Mouse (Mus musculus) left cerebral cortex, postnatal 25 days (tissue): ENCODE measurements at regions not wholly inside any gene's neighbourhood (a gene's known extent, or its start where the extent isn't known, plus 50 kb on each side); places are given as distances from the start of the nearest gene placed in this dataset.

Experiments
- DNase-seq, 2 experiments: peaks; one replicate each; pipeline ENCODE4 v3.0.0; 2022; ENCODE audit warnings: low spot score in 2 of 2, mixed read lengths in 1 of 2
- intact Hi-C: fragments of 180-260 bp; cut with DNase I; formaldehyde crosslinking; loops from one replicate; pipeline ENCODE4 v1.15.1; 2025

- intact Hi-C loops = no loop called here
- DNase-seq = no peak
Measured at GRCm38 (mm10) chrX:106985684-106986083, 65.3 kb downstream of the Lpar4 start.

GRCm38 (mm10) chrX:106986794-106987193 lies 66.4 kb downstream of the Lpar4 start:
- no peak for DNase-seq
- intact Hi-C loops = no loop called here

DNA sequence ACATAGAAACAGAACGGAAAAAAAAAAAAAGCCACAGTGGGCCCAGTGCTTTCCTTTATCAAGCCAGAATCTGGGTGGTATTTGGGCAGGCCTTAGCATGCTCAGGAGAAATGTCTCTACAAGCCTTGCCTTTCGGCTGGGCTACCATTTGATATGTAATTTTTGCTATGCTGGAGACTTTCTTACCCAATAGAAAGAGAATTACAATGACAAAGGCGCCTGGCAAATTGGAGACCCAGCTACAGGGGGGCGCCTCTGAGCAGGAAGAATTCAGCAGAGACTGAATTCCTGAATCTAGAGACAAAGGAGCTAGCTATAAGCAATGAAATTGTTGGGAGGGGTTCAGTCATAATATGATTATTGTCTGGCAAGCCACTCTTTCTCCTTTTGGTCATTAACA lies 67.4 kb downstream of the Lpar4 start:
- no peak for DNase-seq
- intact Hi-C loops = no loop called here

GRCm38 (mm10) chrX:107004496-107004895 lies 83.8 kb upstream of the P2ry10 start:
- intact Hi-C loops = no loop called here
- no peak for DNase-seq

DNA sequence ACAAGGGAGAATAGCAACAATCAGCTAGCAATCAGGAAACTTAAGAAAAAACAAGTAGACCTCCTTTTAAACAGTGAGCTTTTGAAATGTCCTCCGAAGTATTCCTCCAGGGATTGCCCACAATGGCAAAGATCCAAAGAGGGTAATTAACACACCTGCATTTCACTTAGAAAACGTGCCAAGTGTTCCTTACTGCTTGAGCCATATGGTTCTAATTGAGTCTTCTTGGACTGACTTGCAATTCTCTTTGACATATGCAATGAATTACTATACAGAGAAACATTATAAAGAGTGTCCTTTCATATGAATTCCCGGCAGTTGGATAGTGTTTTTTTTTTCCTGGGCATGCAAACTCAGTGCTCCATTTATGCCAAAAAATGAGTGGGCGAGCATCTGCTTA lies 79.3 kb upstream of the P2ry10 start:
- DNase-seq = no peak
- intact Hi-C loops = no loop called here

DNA sequence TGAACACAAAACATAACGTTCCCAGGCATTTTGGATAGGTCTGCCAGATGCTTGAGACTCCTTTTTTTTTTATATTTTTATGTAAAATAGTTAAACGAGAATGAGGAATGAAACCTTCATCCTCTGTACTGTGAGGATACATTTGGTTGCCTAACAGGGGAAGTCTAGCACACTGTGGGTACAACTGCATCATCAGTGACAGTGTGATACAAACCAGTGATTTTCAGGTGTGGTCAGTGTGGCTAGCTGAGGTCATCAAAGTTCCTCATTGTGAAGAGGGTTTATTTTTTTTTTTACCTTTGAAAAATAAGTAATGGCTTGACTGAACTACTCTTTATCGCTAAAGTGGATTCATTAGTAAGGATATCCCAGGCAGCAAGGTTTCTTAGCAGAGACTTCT lies 75.7 kb upstream of the P2ry10 start:
- DNase-seq = peak in 1 of 2 experiments; percentile 0
- intact Hi-C loops = no loop called here

- intact Hi-C loops = loop anchor here (2.0 kb wide), 1 partner anchor 223 kb away; no protein-coding TSS in a partner anchor
- DNase-seq = peak; percentile 3 to 4
Measured at GRCm38 (mm10) chrX:107015335-107015734, 73.0 kb upstream of the P2ry10 start.

GRCm38 (mm10) chrX:107031726-107032125 lies 56.6 kb upstream of the P2ry10 start:
- intact Hi-C loops = no loop called here
- DNase-seq = no peak

DNA sequence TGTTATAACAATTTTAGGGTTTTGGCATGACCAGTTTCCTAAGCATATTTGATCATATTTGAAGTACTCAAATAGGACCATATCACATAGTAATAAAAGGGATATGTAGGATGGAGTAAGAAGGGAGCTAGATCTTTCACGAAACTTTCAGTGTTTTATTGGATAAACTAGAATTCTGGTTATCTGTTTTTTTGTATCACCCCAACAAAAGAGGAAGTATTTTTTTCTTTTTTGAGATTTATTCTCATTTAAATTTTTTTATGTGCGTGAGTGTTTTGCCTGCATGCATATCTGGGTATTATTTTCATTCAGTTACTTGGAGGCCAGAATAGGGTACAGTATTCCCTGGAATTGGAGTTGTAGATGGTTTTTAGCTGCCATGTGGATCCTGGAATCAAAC lies 50.3 kb upstream of the P2ry10 start:
- DNase-seq = no peak
- intact Hi-C loops = no loop called here
